ENCODE assay signal across 7 mouse cellular contexts in the genomic region with DNA sequence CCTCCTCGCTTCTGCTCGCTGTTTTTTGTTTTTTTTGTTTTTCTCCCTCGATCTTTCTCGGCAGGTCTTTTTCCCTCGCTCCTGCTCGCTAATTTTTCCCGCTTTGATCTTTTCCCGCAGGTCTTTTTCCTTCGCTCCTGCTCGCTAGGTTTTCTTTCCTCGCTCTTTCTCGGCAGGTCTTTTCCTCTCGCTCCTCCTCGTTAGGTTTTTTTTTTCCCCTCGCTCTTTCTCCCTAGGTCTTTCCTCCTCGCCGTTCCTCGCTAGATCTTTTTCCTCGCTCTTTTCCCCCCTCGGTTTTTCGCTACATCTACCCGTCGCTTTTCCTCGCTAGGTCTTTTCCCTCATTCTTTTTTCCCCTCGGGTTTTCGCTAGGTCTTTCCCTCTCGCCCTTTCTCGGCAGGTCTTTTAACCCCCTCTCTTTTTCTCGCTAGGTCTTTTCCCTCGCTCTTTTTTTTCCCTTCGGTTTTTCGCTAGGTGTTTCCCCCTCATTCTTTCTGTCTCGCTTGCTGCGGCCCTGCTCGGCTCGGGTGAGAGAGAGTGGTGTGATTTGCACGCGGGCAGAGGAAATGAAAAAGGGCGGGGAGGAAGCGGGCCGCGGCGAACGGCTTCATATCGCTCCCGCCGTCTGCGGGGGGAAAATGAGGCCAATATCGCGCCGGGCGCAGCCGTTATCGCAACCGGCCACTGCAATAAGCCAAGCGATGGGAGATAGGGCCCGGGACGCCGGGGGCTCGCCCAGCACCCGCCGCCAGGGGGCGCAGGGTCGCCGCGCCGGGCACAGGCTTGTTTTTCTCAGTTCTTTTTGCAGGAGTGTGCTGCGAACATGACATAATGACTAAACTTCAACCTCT. TPM values are rescaled to one million over a fixed set of nuclear protein-coding genes. Genes with fewer than 3 reads are reported as not detected.
DNase-seq lines count a peak whose midpoint lies in the region; ATAC-seq and TF ChIP-seq lines count a peak whose summit lies in the region.

No protein-coding gene starts in this region.

- H3K9me3 ChIP-seq in intestine, embryonic 14.5 days (ENCODE audit: control insufficient read depth, low read length): no peaks in the 10 kb centered on the region; the same call in 1 of the 2 replicates
- H3K9me3 ChIP-seq in limb, embryonic 15.5 days: no peaks in the 10 kb centered on the region
- no peaks in the 10 kb centered on the region for H3K9me3 ChIP-seq in midbrain, embryonic 15.5 days

- H3K27me3 ChIP-seq in intestine, embryonic 14.5 days (replicated peaks; ENCODE audit: control insufficient read depth, insufficient read depth, low read length): peaks cover 11% of the 10 kb centered on the region
- peaks cover 18% of the 10 kb centered on the region for H3K27me3 ChIP-seq in limb, embryonic 15.5 days
- peaks cover 14% of the 10 kb centered on the region for H3K27me3 ChIP-seq in midbrain, embryonic 15.5 days (replicated peaks)

- H3K36me3 ChIP-seq in intestine, embryonic 14.5 days (ENCODE audit: control insufficient read depth, insufficient read depth, low read length): no peaks in the 10 kb centered on the region; the same call in none of the 2 replicates
- H3K36me3 ChIP-seq in limb, embryonic 15.5 days: peaks cover 28% of the 10 kb centered on the region
- H3K36me3 ChIP-seq in midbrain, embryonic 15.5 days (replicated peaks): no peaks in the 10 kb centered on the region

- no peak; the same call in 1 of the 2 replicates for ATAC-seq in intestine, embryonic 14.5 days (replicated peaks; ENCODE audit: low FRiP score, low TSS enrichment, low read depth)
- ATAC-seq in limb, embryonic 15.5 days (ENCODE audit: insufficient number of reproducible peaks, low FRiP score, low TSS enrichment, low read depth): no peak
- ATAC-seq in midbrain, embryonic 15.5 days (replicated peaks): 0 out of 2 replicates have a peak, but pooled peaks have one; percentile 40

- H3K27ac ChIP-seq in cortical plate, adult 2 months (ENCODE audit: insufficient read depth, low read length): no peak overlapping the region
- peak overlapping the region; percentile 39; the same call in 1 of the 2 replicates for H3K27ac ChIP-seq in intestine, embryonic 14.5 days (ENCODE audit: low read depth)
- H3K27ac ChIP-seq in limb, embryonic 15.5 days: peak overlapping the region; percentile 76
- H3K27ac ChIP-seq in midbrain, embryonic 15.5 days: peak overlapping the region; percentile 58; the same call in 1 of the 2 replicates

- H3K4me2 ChIP-seq in intestine, embryonic 14.5 days (ENCODE audit: low read length): peak overlapping the region; percentile 68
- H3K4me2 ChIP-seq in limb, embryonic 15.5 days: peak overlapping the region; percentile 84
- H3K4me2 ChIP-seq in midbrain, embryonic 15.5 days: peak overlapping the region; percentile 84

- DNase-seq in adrenal gland, adult 8-10 months: peak; percentile 60
- DNase-seq in gastrocnemius, postnatal 14 days: peak; percentile 81
- peak; percentile 92 for DNase-seq in intestine, embryonic 14.5 days (ENCODE audit: low spot score)
- DNase-seq in spleen, postnatal 14 days (ENCODE audit: low spot score in 2 of 2): peak; percentile 60 to 70

- no peak for TF ChIP-seq POLR2A in cortical plate, adult 2 months (IDR thresholded peaks at IDR 0.05; ENCODE audit: extremely low read depth, insufficient read depth, low read length)

- WGBS in intestine, embryonic 14.5 days: 1% methylated on average over 68 of the region's 68 CpGs
- 1% methylated on average over 68 of the region's 68 CpGs for WGBS in limb, embryonic 15.5 days
- WGBS in midbrain, embryonic 15.5 days: 1% methylated on average over 68 of the region's 68 CpGs

- TF ChIP-seq CTCF in cortical plate, adult 2 months (IDR thresholded peaks at IDR 0.05; ENCODE audit: extremely low read depth, insufficient read depth, low read length): peak; percentile 17; the same call in 1 of the 2 replicates

- intact Hi-C loops in gastrocnemius, postnatal 14 days (cut with DNase I; ENCODE audit: low total_unique reads): loop anchor here (5.0 to 10.0 kb wide), 2 partner anchors 528 to 696 kb away; partner anchors contain the start of genes Gnas and Npepl1

- peak overlapping the region; percentile 20 for H3K9ac ChIP-seq in intestine, embryonic 14.5 days (ENCODE audit: low read length)
- peak overlapping the region; percentile 35 for H3K9ac ChIP-seq in limb, embryonic 15.5 days
- H3K9ac ChIP-seq in midbrain, embryonic 15.5 days: peak overlapping the region; percentile 39

- H3K4me1 ChIP-seq in cortical plate, adult 2 months (ENCODE audit: control insufficient read depth, insufficient read depth, low read length): no peaks in the 10 kb centered on the region
- no peaks in the 10 kb centered on the region; the same call in 1 of the 2 replicates for H3K4me1 ChIP-seq in intestine, embryonic 14.5 days (replicated peaks; ENCODE audit: control insufficient read depth, insufficient read depth, low read length)
- H3K4me1 ChIP-seq in limb, embryonic 15.5 days: peaks cover 22% of the 10 kb centered on the region
- H3K4me1 ChIP-seq in midbrain, embryonic 15.5 days: peaks cover 9% of the 10 kb centered on the region

- H3K4me3 ChIP-seq in cortical plate, adult 2 months (ENCODE audit: insufficient read depth, low read length): no peak overlapping the region
- peak overlapping the region; percentile 37 for H3K4me3 ChIP-seq in intestine, embryonic 14.5 days (ENCODE audit: low read depth, low read length)
- peak overlapping the region; percentile 41 for H3K4me3 ChIP-seq in limb, embryonic 15.5 days
- peak overlapping the region; percentile 45 for H3K4me3 ChIP-seq in midbrain, embryonic 15.5 days

RNA-seq across cellular contexts. Expression of gene Ankrd60, which starts 8.2 kb away (rescaled TPM):
- total RNA-seq in adrenal gland, adult 8-10 months (2022): not detected
- not detected in 2 replicates for polyA plus RNA-seq in cortical plate, adult 2 months (2012; rRNA removed)
- not detected for total RNA-seq in gastrocnemius, postnatal 14 days (2021)
- polyA plus RNA-seq in intestine, embryonic 14.5 days (2014; fragmentation: Nextera tagmentation; extraction: Ambion mirVana): not detected in 2 replicates
- not detected in 2 replicates for polyA plus RNA-seq in limb, embryonic 15.5 days (2015; fragmentation: Nextera tagmentation; extraction: Ambion mirVana)
- polyA plus RNA-seq in midbrain, embryonic 15.5 days (2015; fragmentation: Nextera tagmentation; extraction: Ambion mirVana): not detected in 2 replicates
